Mouse (Mus musculus) cerebellum, adult 2 months (tissue): Measurements from ENCODE around the gene Tmem177. TPM values are rescaled to one million over a fixed set of nuclear protein-coding genes. Genes with fewer than 3 reads are reported as not detected.
A peak's percentile ranks its signal among the peaks of the same experiment; 100 is the strongest.

Experiments used
- DNase-seq, 2 experiments: peaks; one replicate each; pipeline ENCODE4 v3.0.0; 2021
- H3K27ac ChIP-seq: fragments of 200-500 bp; 2 replicates; pipeline ENCODE4 v1.5.1; 2012; ENCODE audit warnings: low read length, control low read depth, inconsistent platforms; ENCODE audit not compliant: insufficient read depth
- H3K27me3 ChIP-seq: fragments of 200-500 bp; 2 replicates; pipeline ENCODE4 v1.6.1; 2012; ENCODE audit warnings: inconsistent platforms, mild to moderate bottlenecking, low read length, moderate library complexity; ENCODE audit not compliant: control insufficient read depth, insufficient read depth
- H3K4me1 ChIP-seq: fragments of 200-500 bp; 2 replicates; pipeline ENCODE4 v1.6.1; 2011; ENCODE audit warnings: low read length; ENCODE audit not compliant: control insufficient read depth, insufficient read depth
- H3K4me3 ChIP-seq: fragments of 200-500 bp; replicated peaks from 2 replicates; pipeline ENCODE3; 2011; ENCODE audit warnings: mild to moderate bottlenecking, low read depth, low read length, control low read depth; ENCODE audit not compliant: insufficient read depth
- CTCF ChIP-seq: fragments of 200-500 bp; IDR thresholded peaks from 2 replicates; pipeline ENCODE4 v1.5.1; 2011; ENCODE audit warnings: low read depth, mild to moderate bottlenecking, control low read depth, low read length, moderate library complexity, borderline replicate concordance; ENCODE audit not compliant: insufficient read depth
- POLR2A ChIP-seq: fragments of 200-500 bp; IDR thresholded peaks from 2 replicates; pipeline ENCODE4 v1.6.1; 2011; ENCODE audit warnings: low read length, control low read depth, borderline replicate concordance; ENCODE audit not compliant: insufficient read depth
- WGBS: fragments of 180-500 bp; shearing (Covaris S2); methylation state at CpG from one replicate; pipeline ENCODE4 v1.1.7; 2018; 5-methylcytosine and 5-hydroxymethylcytosine counted together
- polyA plus RNA-seq: library from polyadenylated mRNA; depleted of rRNA; stranded (reverse); fragments of >200 nt; gene quantifications from 2 replicates; pipeline ENCODE4 v1.2.3, GENCODE M21; 2012

The Tmem177 gene
- polyA plus RNA-seq, 1 experiment: 7.4 TPM

DNA sequence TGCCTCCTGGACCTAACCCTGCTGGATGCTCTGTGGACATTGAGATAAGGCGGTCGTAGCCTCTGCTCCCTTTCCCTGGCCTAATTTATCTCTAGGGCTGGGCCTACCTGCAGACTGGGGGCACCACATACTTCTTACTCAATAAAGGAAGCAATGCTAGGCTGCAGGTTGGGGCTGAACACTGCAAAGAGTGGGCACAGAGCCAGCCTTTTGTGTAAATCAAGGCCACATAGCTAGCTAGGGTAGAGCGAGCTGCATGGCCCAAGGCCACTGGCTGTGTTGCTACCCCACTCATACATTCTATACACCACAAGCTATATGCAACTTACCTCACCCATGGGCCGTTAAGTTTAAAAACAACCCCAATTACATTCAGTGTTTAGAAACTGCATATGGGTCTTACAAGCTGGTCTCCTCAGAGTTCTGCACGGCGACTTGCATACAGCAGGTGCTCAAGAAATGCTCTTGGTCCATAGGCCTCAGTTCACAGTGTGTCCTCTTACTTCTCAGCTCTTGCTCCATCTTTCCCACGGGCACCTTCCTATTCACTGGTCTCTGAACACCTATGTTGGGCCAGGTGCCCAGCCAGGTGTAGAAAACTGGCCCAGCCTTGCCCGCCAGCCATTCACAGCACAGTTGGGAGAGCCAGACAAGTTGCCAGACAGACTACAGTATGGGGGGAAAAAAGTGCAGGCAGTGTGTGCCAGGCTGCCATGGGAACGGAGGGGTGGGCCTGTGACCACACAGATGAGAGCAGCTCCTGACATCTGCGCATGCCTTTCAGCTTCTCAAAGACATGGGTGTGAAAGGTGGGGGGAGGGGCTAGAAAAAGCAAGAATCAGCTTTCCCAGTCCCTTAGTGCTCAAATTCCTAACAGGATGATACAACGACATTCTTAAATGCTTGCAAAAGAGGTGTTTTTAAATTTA is 13.5 kb downstream of the Tmem177 start:
- Histone ChIP-seq H3K4me3 (no peak overlapping the region), H3K27ac (no peak overlapping the region), H3K4me1 (peaks cover 23% of the 10 kb centered on the region), H3K27me3 (no peaks in the 10 kb centered on the region)
- WGBS: 76% methylated on average over 11 of the region's 11 CpGs
- TF ChIP-seq CTCF: no peak
- no peak for TF ChIP-seq POLR2A
- no peak for DNase-seq

DNA sequence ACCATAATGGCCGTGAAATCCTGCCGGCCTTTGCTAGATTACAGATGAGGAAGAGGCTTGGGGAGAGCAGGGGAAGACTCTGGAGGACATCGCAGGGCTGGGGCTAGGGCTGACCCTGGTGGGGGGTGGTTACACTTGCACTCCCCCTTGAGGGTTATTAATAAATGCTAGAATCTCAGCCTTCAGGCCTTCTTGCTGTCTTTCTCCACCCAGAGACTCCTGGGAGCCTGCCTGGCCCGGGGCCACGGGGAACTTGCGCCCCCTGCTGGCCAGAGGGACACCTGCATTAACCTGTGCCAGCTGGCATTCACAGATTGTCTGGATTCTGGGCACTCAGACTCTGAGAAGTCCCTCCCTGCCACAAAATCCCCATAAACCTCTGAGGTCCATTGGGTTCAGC is 18.1 kb downstream of the Tmem177 start:
- H3K27me3 ChIP-seq: no peaks in the 10 kb centered on the region
- WGBS: 33% methylated on average over 6 of the region's 6 CpGs
- peaks cover 24% of the 10 kb centered on the region for H3K4me1 ChIP-seq
- H3K4me3 ChIP-seq: no peak overlapping the region
- H3K27ac ChIP-seq: no peak overlapping the region
- no peak for TF ChIP-seq POLR2A
- peak; percentile 75 for TF ChIP-seq CTCF
- DNase-seq: peak; percentile 68 to 71

DNA sequence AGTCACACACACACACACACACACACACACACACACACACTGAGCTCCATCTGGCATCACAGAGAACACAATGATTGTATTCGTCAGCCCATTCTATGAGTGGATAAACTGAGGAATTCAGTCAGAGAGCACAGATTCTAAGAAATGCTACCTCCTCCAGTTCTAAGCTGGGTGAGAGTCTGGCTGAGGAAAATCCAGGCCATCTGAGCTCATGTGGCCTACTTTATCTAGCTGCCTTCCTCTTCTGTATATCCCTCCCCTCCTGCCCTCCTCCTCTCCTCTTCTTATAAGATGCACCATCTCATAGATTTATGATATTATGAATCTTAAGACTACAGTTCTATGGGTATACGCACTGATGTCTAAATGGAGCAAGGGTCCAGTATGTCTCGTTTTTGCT is 19.4 kb downstream of the Tmem177 start:
- 86% methylated on average over 3 of the region's 3 CpGs for WGBS
- Histone ChIP-seq H3K27me3 (no peaks in the 10 kb centered on the region), H3K4me1 (peaks cover 24% of the 10 kb centered on the region), H3K4me3 (no peak overlapping the region), H3K27ac (no peak overlapping the region)
- no peak for DNase-seq
- TF ChIP-seq POLR2A (no peak), CTCF (no peak)

DNA sequence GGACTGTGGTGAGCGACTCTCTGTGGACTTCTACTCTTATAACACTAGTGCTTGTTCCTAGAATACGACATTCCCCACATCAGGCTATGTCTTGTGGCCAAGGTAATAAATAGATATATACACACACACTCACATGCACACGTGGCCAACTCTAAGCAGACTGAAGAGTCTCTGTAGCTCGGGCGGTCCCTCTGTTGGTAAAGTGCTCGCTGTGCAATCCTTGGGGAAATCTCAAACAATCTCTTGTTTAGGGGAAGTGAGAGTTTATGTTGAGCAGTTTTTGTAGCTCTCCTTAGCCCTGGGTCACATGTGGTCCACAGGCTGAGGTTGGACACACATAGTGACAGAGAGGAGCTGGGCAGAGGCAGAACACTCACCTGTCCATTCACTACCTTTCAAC is 20.1 kb downstream of the Tmem177 start:
- DNase-seq: no peak
- no peak for TF ChIP-seq CTCF
- TF ChIP-seq POLR2A: no peak
- Histone ChIP-seq H3K4me3 (no peak overlapping the region), H3K27me3 (no peaks in the 10 kb centered on the region), H3K27ac (no peak overlapping the region), H3K4me1 (peaks cover 24% of the 10 kb centered on the region)
- WGBS: 82% methylated on average over 6 of the region's 6 CpGs

DNA sequence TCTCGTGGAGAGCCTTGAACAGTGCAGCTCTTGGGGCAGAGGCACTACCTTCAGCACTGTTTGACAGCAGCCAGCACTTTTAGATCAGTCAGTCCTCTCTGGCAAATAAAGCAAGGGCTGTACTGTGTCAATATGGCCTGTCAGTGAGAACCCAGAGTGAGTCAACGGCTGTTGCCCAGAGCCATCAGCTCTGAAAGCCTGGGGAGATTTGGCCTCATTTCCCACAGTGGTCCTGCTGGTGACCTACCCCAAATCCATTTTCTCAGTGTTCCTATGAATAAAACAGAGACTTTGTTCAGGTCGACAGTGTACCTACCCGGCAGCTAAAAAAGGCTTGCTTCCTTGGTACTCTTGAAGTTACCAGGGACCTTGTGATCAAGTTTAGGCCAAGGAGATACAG is 21.1 kb downstream of the Tmem177 start:
- 12% methylated on average over 4 of the region's 4 CpGs for whole genome bisulfite sequencing
- Histone ChIP-seq H3K4me3 (no peak overlapping the region), H3K4me1 (peaks cover 24% of the 10 kb centered on the region), H3K27me3 (no peaks in the 10 kb centered on the region), H3K27ac (no peak overlapping the region)
- peak; percentile 45 to 66 for DNase-seq
- no peak for TF ChIP-seq CTCF
- no peak for TF ChIP-seq POLR2A

DNA sequence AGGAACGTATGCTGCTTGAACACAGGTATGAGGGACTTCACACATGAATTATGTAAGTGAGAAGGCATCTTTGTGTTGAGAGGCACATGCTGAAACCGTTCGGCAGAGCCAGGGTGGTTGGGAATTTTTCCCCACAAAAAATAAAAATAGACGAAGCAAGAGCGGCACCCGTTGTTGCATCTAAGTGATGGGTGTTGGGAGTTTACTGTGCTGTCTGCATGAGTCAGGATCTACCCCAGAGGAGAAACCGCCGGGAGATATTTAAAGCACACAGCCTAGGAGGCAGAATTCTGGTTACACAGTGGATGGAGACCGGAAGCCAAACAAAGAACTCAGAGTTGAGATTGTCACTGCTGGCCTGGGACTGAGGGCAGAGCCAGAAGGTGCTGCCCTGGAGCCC is 21.9 kb downstream of the Tmem177 start:
- Histone ChIP-seq H3K4me3 (no peak overlapping the region), H3K27me3 (no peaks in the 10 kb centered on the region), H3K27ac (no peak overlapping the region), H3K4me1 (peaks cover 24% of the 10 kb centered on the region)
- WGBS: 90% methylated on average over 9 of the region's 9 CpGs
- TF ChIP-seq CTCF (no peak), POLR2A (no peak)
- no peak for DNase-seq

DNA sequence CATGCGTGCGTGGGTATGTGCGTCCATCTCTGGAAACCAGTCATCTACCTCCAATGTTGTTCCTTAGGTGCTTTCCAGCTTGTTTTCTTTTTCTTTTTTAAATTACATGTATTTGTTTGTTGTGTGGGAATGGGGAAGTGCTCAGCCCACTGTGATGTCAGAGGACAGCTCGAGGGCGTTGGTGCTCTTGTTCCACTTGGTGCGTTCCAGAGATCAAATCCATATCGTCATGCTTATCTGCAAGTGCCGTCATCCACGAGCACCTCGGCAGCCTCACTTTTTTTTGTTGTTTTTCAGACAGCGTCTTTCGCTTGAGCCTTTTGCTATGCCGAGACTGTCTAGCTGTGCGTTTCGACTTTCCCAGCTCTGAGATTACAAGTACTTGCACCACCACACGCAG is 23.7 kb downstream of the Tmem177 start:
- DNase-seq: no peak
- WGBS: 79% methylated on average over 16 of the region's 16 CpGs
- Histone ChIP-seq H3K4me3 (no peak overlapping the region), H3K27ac (no peak overlapping the region), H3K27me3 (no peaks in the 10 kb centered on the region), H3K4me1 (peaks cover 21% of the 10 kb centered on the region)
- TF ChIP-seq POLR2A (no peak), CTCF (no peak)

DNA sequence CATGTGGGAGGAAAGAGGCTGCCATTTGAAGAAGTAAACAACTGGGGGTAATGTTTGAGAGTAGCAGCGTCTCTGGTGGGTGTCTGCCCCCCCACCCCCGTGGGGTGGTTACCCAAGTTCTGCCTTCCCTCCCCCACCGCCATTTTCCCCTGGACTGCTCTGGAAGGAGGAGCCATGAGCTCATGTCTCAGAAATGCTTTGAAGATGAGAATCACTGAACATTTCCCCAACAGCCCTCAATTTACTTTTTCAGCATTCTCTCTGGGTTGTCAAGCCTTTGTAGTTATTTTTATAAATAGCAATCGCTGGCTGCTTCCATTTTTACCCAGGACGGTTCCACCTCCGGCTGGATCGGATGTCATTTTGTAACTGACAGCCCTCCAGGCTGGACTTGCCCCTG is 26.7 kb downstream of the Tmem177 start:
- 79% methylated on average over 7 of the region's 7 CpGs for WGBS
- no peak for DNase-seq
- no peak for TF ChIP-seq POLR2A
- no peak for TF ChIP-seq CTCF
- Histone ChIP-seq H3K4me3 (no peak overlapping the region), H3K27ac (no peak overlapping the region), H3K27me3 (no peaks in the 10 kb centered on the region), H3K4me1 (peaks cover 5% of the 10 kb centered on the region)
